Mouse (Mus musculus): Measurements from ENCODE around the gene Dhrs1.

The Dhrs1 gene

GRCm38 (mm10) chr14:55762001-55762821, 16.7 kb upstream of the Dhrs1 start:
- peak; percentile 43 for DNase-seq

GRCm38 (mm10) chr14:55761163-55761562, 15.7 kb upstream of the Dhrs1 start, which contains the start of gene Ltb4r2:
Gene Ltb4r2, plus strand, starts transcription at chr14:55761428.
- DNase-seq = no peak

GRCm38 (mm10) chr14:55760156-55760555, 14.7 kb upstream of the Dhrs1 start:
- peak; percentile 89 for DNase-seq

- peak; percentile 33 for DNase-seq
These were observed 12.9 kb upstream of the Dhrs1 start, which contains the start of gene Cideb for GRCm38 (mm10) chr14:55758363-55758784. Gene Cideb, minus strand, starts transcription at chr14:55758458.

- no peak for DNase-seq
These were observed 12.1 kb upstream of the Dhrs1 start for GRCm38 (mm10) chr14:55757566-55757965.

- no peak for DNase-seq
These were observed 1.8 kb upstream of the Dhrs1 start for GRCm38 (mm10) chr14:55747051-55747847.

GRCm38 (mm10) chr14:55745861-55746237, 359 bp upstream of the Dhrs1 start:
- DNase-seq = no peak

- DNase-seq = peak; percentile 81
These were observed 1.8 kb downstream of the Dhrs1 start for GRCm38 (mm10) chr14:55743711-55744110.

- DNase-seq = no peak
These were observed 8.3 kb downstream of the Dhrs1 start for GRCm38 (mm10) chr14:55737086-55737687.

- no peak for DNase-seq
These were observed 9.7 kb downstream of the Dhrs1 start for GRCm38 (mm10) chr14:55735758-55736157.

GRCm38 (mm10) chr14:55735334-55735733, 10.2 kb downstream of the Dhrs1 start:
- DNase-seq = no peak

- DNase-seq = no peak
These were observed 10.6 kb downstream of the Dhrs1 start for GRCm38 (mm10) chr14:55734869-55735268.

- DNase-seq = no peak
These were observed 11.6 kb downstream of the Dhrs1 start for GRCm38 (mm10) chr14:55733889-55734288.

GRCm38 (mm10) chr14:55730531-55731032, 14.9 kb downstream of the Dhrs1 start:
- DNase-seq = no peak

- DNase-seq = no peak
These were observed 15.4 kb downstream of the Dhrs1 start for GRCm38 (mm10) chr14:55730116-55730515.

- DNase-seq = no peak
These were observed 17.4 kb downstream of the Dhrs1 start for GRCm38 (mm10) chr14:55727889-55728685.

- no peak for DNase-seq
These were observed 19.2 kb downstream of the Dhrs1 start for GRCm38 (mm10) chr14:55726261-55726660.

- DNase-seq = no peak
These were observed 21.0 kb downstream of the Dhrs1 start for GRCm38 (mm10) chr14:55724411-55724871.

GRCm38 (mm10) chr14:55723433-55723832, 22.1 kb downstream of the Dhrs1 start:
- DNase-seq = no peak

- DNase-seq = no peak
These were observed 23.0 kb downstream of the Dhrs1 start for GRCm38 (mm10) chr14:55722438-55722945.

- peak; percentile 92 for DNase-seq
These were observed 23.6 kb downstream of the Dhrs1 start, which contains the start of gene Rabggta for GRCm38 (mm10) chr14:55721700-55722437. Gene Rabggta, minus strand, starts transcription at chr14:55722263.
